Mouse (Mus musculus): ENCODE data around the gene Slamf9. TPM values are rescaled to one million over a fixed set of nuclear protein-coding genes. Genes with fewer than 3 reads are reported as not detected.

The Slamf9 gene
- total RNA-seq, 2 experiments from 2014 or later, result 1.1 to 1.5 TPM

Other genes starting within 250 kb of the Slamf9 start
- not detected for gene Atp1a4, start 216.9 kb upstream of the Slamf9 start, total RNA-seq (2021)
- 10 to 100 TPM; 10.9 to 12.4 TPM for gene Igsf8, start 213.7 kb upstream of the Slamf9 start, total RNA-seq (2021)
- gene Atp1a2, start 177.3 kb upstream of the Slamf9 start, total RNA-seq (2021), result 100 to 1,000 TPM; 604 to 624 TPM
- gene Kcnj9, start 146.0 kb upstream of the Slamf9 start, total RNA-seq (2021), result not detected
- under 1 TPM; 0.05 to 0.11 TPM for gene Kcnj10, start 134.1 kb upstream of the Slamf9 start, total RNA-seq (2021)
- 1 to 10 TPM; 4.4 to 4.8 TPM for gene Pigm, start 98.8 kb upstream of the Slamf9 start, total RNA-seq (2021)
- gene Igsf9, start 6.4 kb downstream of the Slamf9 start, total RNA-seq (2021), result under 1 TPM; 0.75 to 0.76 TPM
- gene Tagln2, start 24.7 kb downstream of the Slamf9 start, total RNA-seq (2021), result 10 to 100 TPM; 71.9 to 78.4 TPM
- under 1 TPM; 0.14 to 0.92 TPM for gene Cfap45, start 45.4 kb downstream of the Slamf9 start, total RNA-seq (2021)
- gene Vsig8, start 80.6 kb downstream of the Slamf9 start, total RNA-seq (2021), result not detected
- gene Slamf8, start 115.2 kb downstream of the Slamf9 start, total RNA-seq (2021), result under 1 TPM; 0.22 to 0.42 TPM
- gene Fcrl6, start 127.2 kb downstream of the Slamf9 start, total RNA-seq (2021), result not detected
- gene Dusp23, start 157.6 kb downstream of the Slamf9 start, total RNA-seq (2021), result 10 to 100 TPM; 12.7 to 13.3 TPM
- not detected for gene Crp, start 222.7 kb downstream of the Slamf9 start, total RNA-seq (2021)

Data from heart, postnatal 36 days (tissue).